Mouse (Mus musculus): ENCODE data around the gene Selp.

DNA sequence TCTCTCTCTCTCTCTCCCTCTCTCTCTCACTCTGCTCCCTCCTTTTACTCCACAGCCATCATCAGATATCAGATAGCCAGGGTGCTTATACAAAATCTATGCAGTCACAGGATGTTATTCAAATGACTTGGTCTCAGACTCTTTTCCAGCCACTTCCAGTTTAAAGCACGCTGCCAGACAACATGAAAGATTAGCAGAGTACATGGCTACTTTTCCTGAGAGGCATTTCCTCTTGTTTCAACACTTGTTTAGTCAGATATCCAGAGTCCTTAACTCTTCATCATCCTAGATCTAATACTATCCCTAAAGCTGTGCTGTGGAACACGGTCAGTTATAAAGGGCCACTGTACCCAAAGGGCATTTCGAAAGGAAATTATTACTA, 5.7 kb downstream of the Selp start:
- TF ChIP-seq CTCF (IDR thresholded peaks at IDR 0.05) (no peak), POLR2A (IDR thresholded peaks at IDR 0.05; ENCODE audit: insufficient read depth, low read depth, low read length) (no peak), EP300 (IDR thresholded peaks at IDR 0.05; ENCODE audit: insufficient read depth, low read depth, low read length) (no peak)

Data from heart, adult 2 months (tissue).